Mouse (Mus musculus) effector memory CD4-positive, alpha-beta T cell, adult 5 months (primary cell): Measurements from ENCODE around the gene Wdfy4. TPM values are rescaled to one million over a fixed set of nuclear protein-coding genes. Genes with fewer than 3 reads are reported as not detected.

ENCODE experiments used
- polyA plus RNA-seq: library from polyadenylated mRNA; unstranded; fragments of 100-300 nt; shearing (Covaris generic); gene quantifications from one replicate; pipeline ENCODE4 v1.2.1, GENCODE M21; 2017

The Wdfy4 gene
- not detected for polyA plus RNA-seq

DNA sequence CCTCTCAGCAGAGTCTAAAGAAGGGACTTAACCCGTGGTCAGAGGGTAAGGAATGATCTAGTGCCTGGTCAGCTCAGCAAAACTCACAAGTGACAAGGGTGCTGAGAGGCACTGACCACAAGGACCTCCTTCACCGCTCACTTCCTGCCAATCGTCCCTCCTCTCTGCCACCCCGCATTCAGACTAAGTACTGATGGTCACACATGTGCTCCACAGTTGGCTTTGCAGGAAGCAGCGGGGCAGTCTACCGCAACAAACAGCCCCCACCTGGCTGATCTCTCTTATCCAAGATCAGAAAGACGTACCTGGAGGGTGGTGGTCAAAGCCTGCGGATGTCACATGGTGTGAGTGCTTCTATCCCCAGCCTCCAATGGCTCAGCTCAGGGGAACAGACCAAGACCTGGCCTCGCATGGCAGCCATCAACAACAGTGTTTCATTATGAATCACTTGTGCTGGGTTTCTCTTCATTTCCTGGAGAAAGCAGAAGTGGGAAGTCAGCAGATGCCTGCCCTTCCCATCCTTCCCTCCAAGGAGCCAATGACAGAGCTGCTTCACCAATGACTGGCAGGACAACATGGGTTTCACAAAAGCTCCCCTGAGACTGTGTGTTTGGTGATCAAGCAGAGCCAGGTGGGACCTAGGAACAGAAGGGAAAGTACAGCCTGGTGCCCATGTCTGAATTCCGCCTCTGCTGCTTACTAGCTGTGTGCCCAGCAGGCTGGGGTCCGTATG, at the start of gene Wdfy4:
Gene Wdfy4, minus strand, starts transcription at position 441 of the 733 bp plus-strand sequence.

GRCm38 (mm10) chr14:33213823-33214766, 28.8 kb upstream of the Wdfy4 start, which contains the start of gene Arhgap22:
TSS of gene Arhgap22 (plus strand) at chr14:33214026.

DNA sequence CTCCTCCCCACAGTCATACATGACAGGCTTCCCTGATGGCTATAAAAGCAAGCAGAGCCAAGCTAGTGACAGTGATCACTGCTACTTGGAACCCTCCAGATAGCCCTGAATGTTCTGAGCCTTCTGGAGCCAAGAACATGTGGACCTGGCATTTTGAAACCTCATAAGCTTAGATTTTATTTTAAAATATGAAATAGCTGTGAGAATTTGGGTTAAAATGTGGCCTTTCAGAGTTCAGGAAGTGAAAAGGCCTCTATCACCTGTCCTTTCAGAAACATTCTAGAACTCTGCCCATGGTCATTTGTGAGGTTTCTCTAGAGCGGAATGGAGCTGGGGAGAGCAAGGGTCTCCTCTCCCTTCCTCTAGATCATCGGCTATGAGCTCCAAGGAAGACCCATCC, 194.2 kb downstream of the Wdfy4 start, which contains the start of gene Lrrc18:
Gene Lrrc18, plus strand, starts transcription at position 301 of the 400 bp plus-strand sequence.

Other genes starting within 250 kb of the Wdfy4 start
- not detected for gene Lrrc18, start 194.1 kb downstream of the Wdfy4 start, polyA plus RNA-seq
- gene Arhgap22, start 28.5 kb upstream of the Wdfy4 start, polyA plus RNA-seq = not detected